Mouse (Mus musculus) thymus, adult 2 months (tissue): ENCODE data around the gene Ipcef1.

Source experiments
- CTCF ChIP-seq: fragments of 200-500 bp; IDR thresholded peaks from 2 replicates; pipeline ENCODE4 v1.5.1; 2012; ENCODE audit warnings: mild to moderate bottlenecking, control low read depth, low read length, moderate library complexity, borderline replicate concordance; ENCODE audit not compliant: control insufficient read depth, poor library complexity, insufficient read depth; ENCODE audit errors: extremely low read depth
- POLR2A ChIP-seq: fragments of 200-500 bp; IDR thresholded peaks from 2 replicates; pipeline ENCODE4 v1.6.1; 2012; ENCODE audit warnings: mild to moderate bottlenecking, low read length, control low read depth, moderate library complexity; ENCODE audit not compliant: control insufficient read depth, poor library complexity, insufficient read depth; ENCODE audit errors: extremely low read depth

DNA sequence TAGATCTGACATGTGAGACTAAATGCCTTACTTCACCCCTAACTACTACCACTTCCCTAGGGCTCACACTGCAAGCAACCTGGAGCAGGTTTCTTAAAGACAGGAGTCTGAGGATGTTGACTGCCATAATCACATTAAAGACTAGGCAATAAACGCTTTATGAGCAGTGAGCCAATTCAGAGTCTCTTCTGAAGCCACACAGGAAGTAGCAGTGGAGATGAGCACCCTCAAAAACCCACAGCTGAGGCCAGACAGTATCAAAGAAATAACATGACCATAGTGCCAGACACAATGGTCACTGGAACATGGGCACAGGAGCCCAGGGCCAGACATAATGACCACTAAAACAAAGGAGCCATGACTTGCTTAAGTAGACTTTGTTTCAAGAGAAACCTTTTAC, 63.7 kb downstream of the Ipcef1 start:
- TF ChIP-seq CTCF (no peak), POLR2A (no peak)
